In genomic region chr1:79859026-79859425, GRCm38 (mm10) we compare ENCODE assay signal across 9 mouse cellular contexts. TPM values are rescaled to one million over a fixed set of nuclear protein-coding genes. Genes with fewer than 3 reads are reported as not detected.
A peak's percentile ranks its signal among the peaks of the same experiment; 100 is the strongest.
DNase-seq lines count a peak whose midpoint lies in the region; ATAC-seq and TF ChIP-seq lines count a peak whose summit lies in the region.
"Had no signal": no experiment of that assay in that cellular context is flagged by ENCODE, and none has a peak within 500 bp of the region (broad histone marks: within the 10 kb centered on the region; RNA-seq: fewer than 3 reads in every experiment).

No protein-coding gene starts in this region.

- TF ChIP-seq CTCF in bone marrow macrophage, adult 2 months (IDR thresholded peaks at IDR 0.05; ENCODE audit: low read depth, low read length), result no peak

- no peak for ATAC-seq in heart, embryonic 14.5 days (ENCODE audit: insufficient number of reproducible peaks, insufficient read depth, low FRiP score, low read depth)
- no peak for ATAC-seq in hindbrain, embryonic 15.5 days (ENCODE audit: low FRiP score, low read depth)
- ATAC-seq in midbrain, embryonic 15.5 days (replicated peaks), result 0 out of 2 replicates have a peak, but pooled peaks have one; percentile 5

- no peaks in the 10 kb centered on the region for H3K9me3 ChIP-seq in heart, embryonic 14.5 days (ENCODE audit: control insufficient read depth, low read length)
- no peaks in the 10 kb centered on the region for H3K9me3 ChIP-seq in hindbrain, embryonic 15.5 days
- no peaks in the 10 kb centered on the region for H3K9me3 ChIP-seq in midbrain, embryonic 15.5 days

- H3K36me3 ChIP-seq in heart, embryonic 14.5 days (ENCODE audit: control insufficient read depth, insufficient read depth, low read length), result no peaks in the 10 kb centered on the region
- no peaks in the 10 kb centered on the region for H3K36me3 ChIP-seq in hindbrain, embryonic 15.5 days
- H3K36me3 ChIP-seq in midbrain, embryonic 15.5 days (replicated peaks), result no peaks in the 10 kb centered on the region
- H3K36me3 ChIP-seq: G1E had no signal

- H3K4me2 ChIP-seq in heart, embryonic 14.5 days (ENCODE audit: low read length), result peak overlapping the region; percentile 95
- H3K4me2 ChIP-seq in hindbrain, embryonic 15.5 days, result peak overlapping the region; percentile 95
- peak overlapping the region; percentile 94 for H3K4me2 ChIP-seq in midbrain, embryonic 15.5 days

- peak overlapping the region; percentile 87 for H3K9ac ChIP-seq in heart, embryonic 14.5 days (ENCODE audit: low read length)
- peak overlapping the region; percentile 74 for H3K9ac ChIP-seq in hindbrain, embryonic 15.5 days
- peak overlapping the region; percentile 72 for H3K9ac ChIP-seq in midbrain, embryonic 15.5 days

- TF ChIP-seq POLR2A in bone marrow macrophage, adult 2 months (IDR thresholded peaks at IDR 0.05; ENCODE audit: borderline replicate concordance, low read depth, low read length), result no peak

- H3K4me1 ChIP-seq in heart, embryonic 14.5 days (ENCODE audit: control insufficient read depth in 2 of 2, insufficient read depth in 2 of 2, low read length in 2 of 2), result peaks cover 10 to 35% of the 10 kb centered on the region in 2 experiments
- H3K4me1 ChIP-seq in bone marrow macrophage, adult 2 months (ENCODE audit: control insufficient read depth, insufficient read depth, low read length), result no peaks in the 10 kb centered on the region
- peaks cover 22% of the 10 kb centered on the region for H3K4me1 ChIP-seq in hindbrain, embryonic 15.5 days (replicated peaks)
- peaks cover 30% of the 10 kb centered on the region for H3K4me1 ChIP-seq in midbrain, embryonic 15.5 days

- WGBS in heart, embryonic 14.5 days, result 31% methylated on average over 4 of the region's 4 CpGs
- WGBS in hindbrain, embryonic 15.5 days, result 27% methylated on average over 4 of the region's 4 CpGs
- WGBS in midbrain, embryonic 15.5 days, result 34% methylated on average over 4 of the region's 4 CpGs

- no peaks in the 10 kb centered on the region for H3K27me3 ChIP-seq in heart, embryonic 14.5 days (ENCODE audit: control insufficient read depth, insufficient read depth, low read length)
- no peaks in the 10 kb centered on the region for H3K27me3 ChIP-seq in hindbrain, embryonic 15.5 days
- peaks cover 8% of the 10 kb centered on the region; the same call in 1 of the 2 replicates for H3K27me3 ChIP-seq in midbrain, embryonic 15.5 days (replicated peaks)

- no peak for DNase-seq in heart, adult 9 months (ENCODE audit: low spot score in 2 of 2)
- no peak for DNase-seq in adrenal gland, postnatal 10 days
- DNase-seq in c-Kit-positive CD71-positive TER-119-positive erythroid progenitor cells, embryonic 14.5 days (ENCODE audit: low spot score), result no peak
- no peak for DNase-seq in thymus, postnatal 4 days

- no peak overlapping the region for H3K27ac ChIP-seq in heart, embryonic 14.5 days (replicated peaks in 1 of 2; ENCODE audit: control insufficient read depth in 1 of 2, insufficient read depth in 1 of 2, low read depth in 2 of 2, low read length in 2 of 2)
- H3K27ac ChIP-seq in bone marrow macrophage, adult 2 months (ENCODE audit: insufficient read depth, low read depth, low read length), result no peak overlapping the region
- peak overlapping the region; percentile 54 for H3K27ac ChIP-seq in hindbrain, embryonic 15.5 days (replicated peaks)
- H3K27ac ChIP-seq in midbrain, embryonic 15.5 days, result no peak overlapping the region

- peak overlapping the region; percentile 72 to 80 for H3K4me3 ChIP-seq in heart, embryonic 14.5 days (ENCODE audit: control insufficient read depth in 1 of 2, insufficient read depth in 1 of 2, low read depth in 1 of 2, low read length in 2 of 2)
- peak overlapping the region; percentile 11; the same call in 1 of the 2 replicates for H3K4me3 ChIP-seq in bone marrow macrophage, adult 2 months (ENCODE audit: insufficient read depth, low read length)
- peak overlapping the region; percentile 83 for H3K4me3 ChIP-seq in hindbrain, embryonic 15.5 days
- peak overlapping the region; percentile 72 for H3K4me3 ChIP-seq in midbrain, embryonic 15.5 days

RNA-seq across cellular contexts. Expression of gene Serpine2, which starts 2.0 kb away (rescaled TPM):
- 128 and 156 TPM in 2 replicates for polyA plus RNA-seq in heart, embryonic 14.5 days (2014; fragmentation: Nextera tagmentation; extraction: Ambion mirVana)
- 1.4 and 1.5 TPM in 2 replicates for polyA plus RNA-seq in bone marrow macrophage, adult 2 months (2012; ENCODE audit: insufficient read depth, insufficient read length, missing spikeins)
- polyA plus RNA-seq in hindbrain, embryonic 15.5 days (2015; fragmentation: Nextera tagmentation; extraction: Ambion mirVana), result 272 and 313 TPM in 2 replicates
- 194 and 201 TPM in 2 replicates for polyA plus RNA-seq in midbrain, embryonic 15.5 days (2015; fragmentation: Nextera tagmentation; extraction: Ambion mirVana)
- 10 to 100 TPM; 15.9 to 25.7 TPM for total RNA-seq in adrenal gland, postnatal 10 days (2021)
- polyA plus RNA-seq: G1E had no signal

Comparison
In these comparisons a context has a peak if more than half of its experiments do, and no peak if none do; other contexts are left out.
1. H3K4me3 ChIP-seq: peak in every context shown above with its lines; median percentile 83 in hindbrain, embryonic 15.5 days; 76 in heart, embryonic 14.5 days; 72 in midbrain, embryonic 15.5 days; 11 in bone marrow macrophage, adult 2 months.
2. RNA of gene Serpine2, which starts 2.0 kb away (polyA plus RNA-seq): 272 to 313 TPM in hindbrain, embryonic 15.5 days, 194 to 201 TPM in midbrain, embryonic 15.5 days and 128 to 156 TPM in heart, embryonic 14.5 days; 1.4 to 1.5 TPM in bone marrow macrophage, adult 2 months; every median in the first group is over 10 times any median in the second.
3. Peak in every context shown above with its lines, with median percentiles within 50 percentile points of each other: H3K4me2 ChIP-seq and H3K9ac ChIP-seq.